Mouse (Mus musculus) cortical plate, adult 2 months (tissue): ENCODE data around the gene H2-DMa. TPM values are rescaled to one million over a fixed set of nuclear protein-coding genes. Genes with fewer than 3 reads are reported as not detected.
A peak's percentile ranks its signal among the peaks of the same experiment; 100 is the strongest.

Experiments
- H3K27ac ChIP-seq: fragments of 200-500 bp; 2 replicates; pipeline ENCODE4 v1.5.1; 2012; ENCODE audit warnings: low read length, control low read depth, inconsistent platforms; ENCODE audit not compliant: insufficient read depth
- H3K4me1 ChIP-seq: fragments of 200-500 bp; 2 replicates; pipeline ENCODE4 v1.6.1; 2011; ENCODE audit warnings: low read length; ENCODE audit not compliant: control insufficient read depth, insufficient read depth
- H3K4me3 ChIP-seq: fragments of 200-500 bp; 2 replicates; pipeline ENCODE4 v1.5.1; 2011; ENCODE audit warnings: mild to moderate bottlenecking, low read length, control low read depth; ENCODE audit not compliant: insufficient read depth
- CTCF ChIP-seq: fragments of 200-500 bp; IDR thresholded peaks from 2 replicates; pipeline ENCODE4 v1.5.1; 2011; ENCODE audit warnings: mild to moderate bottlenecking, control low read depth, low read length; ENCODE audit not compliant: insufficient read depth; ENCODE audit errors: extremely low read depth
- POLR2A ChIP-seq: fragments of 200-500 bp; IDR thresholded peaks from 2 replicates; pipeline ENCODE4 v1.6.1; 2011; ENCODE audit warnings: mild to moderate bottlenecking, low read length, control low read depth; ENCODE audit not compliant: insufficient read depth; ENCODE audit errors: extremely low read depth
- polyA plus RNA-seq: library from polyadenylated mRNA; depleted of rRNA; stranded (reverse); fragments of >200 nt; gene quantifications from 2 replicates; pipeline ENCODE4 v1.2.3, GENCODE M21; 2012

The H2-DMa gene
- polyA plus RNA-seq, 1 experiment = 29.4 TPM

DNA sequence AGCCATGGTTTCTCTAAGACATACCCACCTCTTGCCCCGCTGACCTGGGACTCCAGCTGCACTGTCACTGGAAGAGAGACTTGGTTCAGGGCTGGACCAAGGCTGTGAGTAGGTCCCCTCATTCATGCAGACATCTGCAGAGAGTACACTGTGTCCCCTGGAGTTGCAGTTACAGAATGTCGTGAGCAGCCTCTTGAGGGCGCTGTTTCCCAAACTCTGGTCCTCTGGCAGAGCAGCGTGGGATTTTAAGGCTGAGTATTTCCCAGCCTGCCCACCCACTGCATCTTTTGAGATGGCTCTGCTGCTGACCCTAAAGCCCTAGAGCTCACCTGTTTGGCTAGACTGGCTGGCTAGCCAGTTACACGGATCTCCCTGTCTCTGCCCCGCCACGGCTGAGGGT lies 28.4 kb upstream of the H2-DMa start:
- no peak overlapping the region for H3K27ac ChIP-seq
- TF ChIP-seq POLR2A = no peak
- 0 out of 2 replicates have a peak, but pooled peaks have one; percentile 27 for TF ChIP-seq CTCF
- H3K4me1 ChIP-seq = no peaks in the 10 kb centered on the region
- no peak overlapping the region for H3K4me3 ChIP-seq

GRCm38 (mm10) chr17:34092197-34092875 lies 27.0 kb upstream of the H2-DMa start, which contains the start of gene H2-Oa:
Gene H2-Oa, plus strand, starts transcription at chr17:34092340.
- no peak within 1 kb of the TSS for H3K4me3 ChIP-seq
- TF ChIP-seq CTCF (no peak), POLR2A (no peak)
- no peak within 1 kb of the TSS for H3K27ac ChIP-seq
- H3K4me1 ChIP-seq = no peaks in the 10 kb centered on the region

DNA sequence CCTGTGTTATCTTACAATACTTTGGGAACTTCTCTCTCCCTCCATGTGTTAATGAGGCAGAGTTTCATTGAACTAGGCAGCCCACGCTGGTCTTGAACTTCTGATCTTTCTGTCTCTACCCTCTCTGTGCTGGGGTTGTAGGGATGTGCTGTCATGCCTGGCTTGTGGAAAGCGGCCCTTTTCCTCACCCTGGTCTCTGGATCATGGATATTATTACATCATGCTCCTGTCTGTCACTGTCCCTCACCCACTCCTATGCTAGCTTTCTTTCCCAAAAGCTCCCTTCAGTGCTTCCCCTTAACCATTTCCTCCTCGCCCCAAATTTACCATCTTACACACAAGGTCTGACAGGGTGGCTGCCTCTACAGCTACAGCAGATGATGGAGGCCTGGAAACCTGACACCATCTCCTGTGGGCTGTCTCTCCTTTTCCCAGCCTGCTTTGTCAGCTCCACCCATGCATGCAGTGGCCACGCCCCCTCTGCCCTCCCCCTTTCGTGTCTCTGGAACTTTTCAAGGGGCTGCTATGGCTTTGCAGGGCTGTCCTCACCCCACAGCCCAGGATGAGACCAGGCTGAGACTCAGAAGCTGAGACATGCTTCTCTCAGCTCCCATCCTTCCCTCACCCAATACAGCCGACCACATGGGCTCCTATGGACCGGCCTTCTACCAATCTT lies 26.0 kb upstream of the H2-DMa start:
- H3K4me1 ChIP-seq = no peaks in the 10 kb centered on the region
- no peak overlapping the region for H3K4me3 ChIP-seq
- TF ChIP-seq CTCF = no peak
- TF ChIP-seq POLR2A = no peak
- H3K27ac ChIP-seq = no peak overlapping the region

GRCm38 (mm10) chr17:34094283-34095035 lies 24.9 kb upstream of the H2-DMa start:
- no peak overlapping the region for H3K4me3 ChIP-seq
- TF ChIP-seq CTCF (no peak), POLR2A (no peak)

GRCm38 (mm10) chr17:34096497-34097010 lies 22.8 kb upstream of the H2-DMa start:
- no peak for TF ChIP-seq CTCF
- no peak for TF ChIP-seq POLR2A
- no peak overlapping the region for H3K4me3 ChIP-seq
- H3K4me1 ChIP-seq = no peaks in the 10 kb centered on the region
- no peak overlapping the region for H3K27ac ChIP-seq

More at GRCm38 (mm10) chr17:34094283-34095035, 24.9 kb upstream of the H2-DMa start:
- Histone ChIP-seq H3K27ac (no peak overlapping the region), H3K4me1 (no peaks in the 10 kb centered on the region)

DNA sequence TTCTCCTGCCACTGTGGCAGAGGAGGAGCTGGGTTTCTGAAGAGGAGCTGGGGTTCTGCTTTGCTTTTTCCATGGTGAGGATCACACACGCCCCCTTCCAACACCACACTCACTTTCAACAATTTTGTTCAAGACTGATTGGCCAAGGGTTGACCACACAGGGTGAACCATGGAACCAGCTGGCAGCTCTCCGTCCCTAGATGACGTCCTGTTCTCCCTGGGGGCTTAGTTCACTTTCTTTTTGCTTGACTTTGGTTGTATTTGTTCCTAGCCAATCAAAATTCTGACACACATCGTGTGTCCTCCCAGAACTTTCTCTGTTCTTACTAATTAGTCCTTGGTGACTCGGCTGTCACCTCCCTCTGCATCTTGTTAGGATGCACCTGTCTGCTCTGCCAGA lies 22.1 kb upstream of the H2-DMa start:
- Histone ChIP-seq H3K4me3 (no peak overlapping the region), H3K4me1 (no peaks in the 10 kb centered on the region), H3K27ac (no peak overlapping the region)
- TF ChIP-seq POLR2A = no peak
- TF ChIP-seq CTCF = no peak

- no peak overlapping the region for H3K27ac ChIP-seq
- no peaks in the 10 kb centered on the region for H3K4me1 ChIP-seq
- TF ChIP-seq POLR2A (no peak), CTCF (no peak)
- H3K4me3 ChIP-seq = no peak overlapping the region
Observed at GRCm38 (mm10) chr17:34098709-34099479, 20.4 kb upstream of the H2-DMa start.

DNA sequence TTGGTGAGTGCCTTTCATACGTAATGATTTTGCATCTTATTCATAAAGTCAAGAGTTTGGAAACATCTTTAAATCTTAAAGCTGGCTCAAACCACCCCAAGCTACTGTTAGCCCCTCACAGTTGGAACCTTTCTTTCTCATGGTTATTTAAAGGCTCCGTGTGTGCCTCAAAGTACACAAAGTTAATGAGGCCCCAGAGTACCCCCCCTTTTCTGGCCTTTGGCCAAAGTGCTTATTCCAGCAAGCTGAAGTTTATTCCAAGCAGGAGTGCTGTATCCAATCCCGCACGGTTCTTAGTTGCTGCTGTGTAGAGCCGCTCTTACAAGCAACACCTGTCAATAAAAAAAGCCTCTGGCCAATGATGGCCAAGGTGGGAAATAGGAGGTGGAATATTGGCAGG lies 19.8 kb upstream of the H2-DMa start:
- Histone ChIP-seq H3K4me3 (no peak overlapping the region), H3K4me1 (no peaks in the 10 kb centered on the region), H3K27ac (no peak overlapping the region)
- TF ChIP-seq CTCF = no peak
- TF ChIP-seq POLR2A = no peak

GRCm38 (mm10) chr17:34101185-34101584 lies 18.2 kb upstream of the H2-DMa start:
- Histone ChIP-seq H3K4me1 (no peaks in the 10 kb centered on the region), H3K4me3 (no peak overlapping the region), H3K27ac (no peak overlapping the region)
- TF ChIP-seq POLR2A = no peak
- TF ChIP-seq CTCF = no peak
